Mouse (Mus musculus) T-helper 17 cell (primary cell): ENCODE measurements around the gene Foxn2.
"Not testable (repeated sequence)": the region's sequence is repeated elsewhere in the genome, so short reads cannot be mapped to it uniquely, and the experiment has no call there.

Experiments
- in situ Hi-C, 2 experiments: fragments of 300-600 bp; cut with MboI, MseI; formaldehyde crosslinking; loops; 1 replicate in 1 of 2; 2 replicates in 1 of 2; pipeline ENCODE4 v1.15.1; 2025; ENCODE audit warnings: high pct_unique_total_duplicates in 2 of 2

The Foxn2 gene

GRCm38 (mm10) chr17:88440285-88441000 is at the start of gene Foxn2:
Gene Foxn2, plus strand, starts transcription at chr17:88440711.
- in situ Hi-C loops: no loop called here

GRCm38 (mm10) chr17:88397501-88397900 is 43.0 kb upstream of the Foxn2 start:
- in situ Hi-C loops: no loop called here

- in situ Hi-C loops: no loop called here
Observed at GRCm38 (mm10) chr17:88398090-88398489, 42.4 kb upstream of the Foxn2 start.

GRCm38 (mm10) chr17:88398854-88399253 is 41.7 kb upstream of the Foxn2 start:
- in situ Hi-C loops: no loop called here

- in situ Hi-C loops: loop anchor here in 1 of 2 experiments (10.0 kb wide), 1 partner anchor 145 kb away; no protein-coding TSS in a partner anchor
Observed at GRCm38 (mm10) chr17:88400122-88400521, 40.4 kb upstream of the Foxn2 start.

- in situ Hi-C loops: loop anchor here in 1 of 2 experiments (10.0 kb wide), 1 partner anchor 146 kb away; no protein-coding TSS in a partner anchor
Observed at GRCm38 (mm10) chr17:88400702-88401475, 39.6 kb upstream of the Foxn2 start.

GRCm38 (mm10) chr17:88403269-88403668 is 37.2 kb upstream of the Foxn2 start:
- in situ Hi-C loops: loop anchor here in 1 of 2 experiments (10.0 kb wide), 1 partner anchor 148 kb away; no protein-coding TSS in a partner anchor

- in situ Hi-C loops: loop anchor here in 1 of 2 experiments (10.0 kb wide), 1 partner anchor 150 kb away; no protein-coding TSS in a partner anchor
Observed at GRCm38 (mm10) chr17:88404471-88404870, 36.0 kb upstream of the Foxn2 start.

- in situ Hi-C loops: loop anchor here in 1 of 2 experiments (10.0 kb wide), 1 partner anchor 150 kb away; no protein-coding TSS in a partner anchor
Observed at GRCm38 (mm10) chr17:88405076-88405475, 35.4 kb upstream of the Foxn2 start.

GRCm38 (mm10) chr17:88409706-88410105 is 30.8 kb upstream of the Foxn2 start:
- in situ Hi-C loops: loop anchor here in 1 of 2 experiments (10.0 kb wide), 1 partner anchor 155 kb away; no protein-coding TSS in a partner anchor

- in situ Hi-C loops: no loop called here
Observed at GRCm38 (mm10) chr17:88413155-88413836, 27.2 kb upstream of the Foxn2 start.

- in situ Hi-C loops: no loop called here
Observed at GRCm38 (mm10) chr17:88420426-88420825, 20.1 kb upstream of the Foxn2 start.

- in situ Hi-C loops: no loop called here
Observed at GRCm38 (mm10) chr17:88421246-88421645, 19.3 kb upstream of the Foxn2 start.

- in situ Hi-C loops: no loop called here
Observed at GRCm38 (mm10) chr17:88430719-88431118, 9.8 kb upstream of the Foxn2 start.

- in situ Hi-C loops: no loop called here
Observed at GRCm38 (mm10) chr17:88431486-88431885, 9.0 kb upstream of the Foxn2 start.

- in situ Hi-C loops: no loop called here
Observed at GRCm38 (mm10) chr17:88431987-88432386, 8.5 kb upstream of the Foxn2 start.

GRCm38 (mm10) chr17:88435322-88435721 is 5.2 kb upstream of the Foxn2 start:
- in situ Hi-C loops: no loop called here

- in situ Hi-C loops: no loop called here
Observed at GRCm38 (mm10) chr17:88436284-88436683, 4.2 kb upstream of the Foxn2 start.

- in situ Hi-C loops: not testable (repeated sequence)
Observed at GRCm38 (mm10) chr17:88436749-88437148, 3.8 kb upstream of the Foxn2 start.

- in situ Hi-C loops: no loop called here
Observed at GRCm38 (mm10) chr17:88437391-88437790, 3.1 kb upstream of the Foxn2 start.

GRCm38 (mm10) chr17:88439536-88440050 is 918 bp upstream of the Foxn2 start:
- in situ Hi-C loops: no loop called here
